In the genomic region with DNA sequence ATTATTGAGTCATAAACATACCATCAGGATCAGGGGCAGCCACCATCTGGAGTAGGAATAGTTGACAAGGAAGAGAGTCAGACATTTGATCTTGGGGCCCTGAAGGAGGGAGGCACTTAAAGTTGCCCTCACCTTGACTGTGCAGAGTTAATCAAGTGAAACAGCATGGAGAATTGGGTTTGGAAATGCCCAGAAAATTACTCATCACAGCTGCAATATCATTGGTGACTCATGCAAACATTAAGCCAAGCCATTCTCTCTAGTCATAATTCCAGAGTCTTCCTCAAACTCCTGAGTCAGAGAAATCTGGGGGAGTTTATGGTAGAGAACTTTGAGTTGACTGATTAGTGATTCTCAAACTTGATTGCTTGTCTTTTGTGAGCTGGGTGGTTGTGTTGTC, we compare ENCODE assay signal across 13 mouse cellular contexts.
"Had no signal": no experiment of that assay in that cellular context is flagged by ENCODE, and none has a peak within 500 bp of the region (broad histone marks: within the 10 kb centered on the region; RNA-seq: fewer than 3 reads in every experiment).

No protein-coding gene starts in this region.

- H3K4me2 ChIP-seq: limb, embryonic 12.5 days; liver, embryonic 13.5 days; midbrain, embryonic 12.5 days had no signal

- H3K4me3 ChIP-seq: limb, embryonic 12.5 days; liver, embryonic 13.5 days; midbrain, embryonic 12.5 days had no signal

- H3K9me3 ChIP-seq: limb, embryonic 12.5 days; liver, embryonic 13.5 days; midbrain, embryonic 12.5 days had no signal

- ATAC-seq: liver, postnatal 0 days; midbrain, embryonic 16.5 days had no signal

- DNase-seq: kidney, postnatal 36 days; layer of hippocampus, adult 9-11 months; layer of hippocampus, postnatal 36 days; liver; liver, embryonic 13.5 days; liver, postnatal 0 days; thymus, adult 2 months; thymus, postnatal 25 days had no signal

- H3K4me1 ChIP-seq: limb, embryonic 12.5 days; liver, embryonic 13.5 days; midbrain, embryonic 12.5 days had no signal

- H3K36me3 ChIP-seq: limb, embryonic 12.5 days; liver, embryonic 13.5 days; midbrain, embryonic 12.5 days had no signal

- H3K9ac ChIP-seq: limb, embryonic 12.5 days; liver, embryonic 13.5 days; liver, postnatal 0 days; midbrain, embryonic 12.5 days had no signal

- H3K27me3 ChIP-seq: limb, embryonic 12.5 days; liver, embryonic 13.5 days; midbrain, embryonic 12.5 days had no signal

- H3K27ac ChIP-seq: kidney, postnatal 0 days; limb, embryonic 12.5 days; liver, embryonic 13.5 days; midbrain, embryonic 12.5 days; stomach, postnatal 0 days had no signal
